Mouse (Mus musculus) adrenal gland, postnatal 36 days (tissue): ENCODE results near the gene Noxa1. TPM values are rescaled to one million over a fixed set of nuclear protein-coding genes. Genes with fewer than 3 reads are reported as not detected.

Experiments
- DNase-seq, 2 experiments: peaks; one replicate each; pipeline ENCODE4 v3.0.0; 2021; ENCODE audit warnings: mixed read lengths in 1 of 2
- long read RNA-seq, 2 experiments: library from polyadenylated mRNA; stranded (forward); transcript quantifications; one replicate each; pipeline ENCODE4 v2.0.0; 2021; ENCODE audit warnings: borderline sequencing depth in 2 of 2
- total RNA-seq, 2 experiments: library from RNA; stranded (reverse); gene quantifications; 2 replicates each; pipeline ENCODE4 v1.2.3; 2021

Noxa1 gene
- total RNA-seq, result not detected
- long read RNA-seq, experiment 1, result 0 reads
- long read RNA-seq, experiment 2, result 0 reads

DNA sequence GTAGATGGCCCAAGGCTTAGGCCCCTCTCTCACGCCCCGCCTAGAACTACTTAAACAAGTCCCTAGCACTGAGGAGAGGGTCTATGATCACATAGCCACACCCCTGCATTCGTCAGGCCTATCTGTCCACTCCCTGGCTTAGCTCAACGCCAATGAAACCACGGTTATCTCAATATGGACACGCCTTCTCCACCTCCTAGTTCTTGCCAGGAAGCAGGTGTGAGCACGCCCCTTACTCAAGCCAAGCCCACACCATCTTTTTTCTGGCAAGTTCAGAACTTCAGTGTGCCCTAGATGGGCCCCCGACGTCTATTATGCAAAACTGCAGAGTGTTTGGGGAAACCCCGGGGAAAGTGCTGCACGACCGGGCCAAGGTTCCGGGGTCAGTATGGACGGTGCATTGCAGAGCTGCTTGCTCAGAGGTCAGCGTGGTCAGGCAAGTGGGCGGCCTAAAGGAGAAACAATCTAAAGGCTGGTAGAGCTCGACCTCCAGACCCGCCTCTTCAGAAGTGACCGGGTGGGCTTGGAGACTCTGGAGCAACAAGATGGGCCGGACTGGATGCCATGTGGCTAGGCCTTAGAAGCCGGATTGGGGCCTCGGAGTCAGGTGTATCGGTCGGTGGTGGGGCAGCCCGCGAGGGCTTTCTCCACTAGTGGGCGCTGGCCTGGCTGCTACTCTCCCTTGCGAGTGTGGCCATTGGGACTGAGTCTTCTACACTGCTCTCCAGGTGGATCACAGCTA is at the start of gene Noxa1:
Gene Noxa1 (minus strand): TSS at position 41 of the 742 bp plus-strand sequence.
- DNase-seq, result no peak

DNA sequence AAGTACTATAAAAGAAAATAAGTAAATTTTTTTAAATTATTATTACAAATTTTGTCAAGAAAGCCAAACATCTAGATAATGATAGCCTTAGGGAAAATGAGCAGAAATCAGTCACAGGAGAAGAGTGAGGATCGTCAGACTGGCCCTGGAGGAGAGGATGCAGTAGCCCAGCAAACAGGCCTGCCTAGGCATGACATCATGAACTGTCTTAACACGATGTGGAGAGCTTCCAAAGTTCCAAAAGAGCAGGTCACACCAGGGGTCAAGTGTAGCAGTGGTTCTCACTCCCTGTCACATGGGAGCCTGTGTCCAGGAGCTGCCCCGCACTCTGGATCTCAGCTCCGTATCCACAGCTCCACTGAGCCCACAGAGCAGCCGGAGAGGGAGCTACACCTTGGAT is 47.0 kb upstream of the Noxa1 start:
- no peak for DNase-seq

DNA sequence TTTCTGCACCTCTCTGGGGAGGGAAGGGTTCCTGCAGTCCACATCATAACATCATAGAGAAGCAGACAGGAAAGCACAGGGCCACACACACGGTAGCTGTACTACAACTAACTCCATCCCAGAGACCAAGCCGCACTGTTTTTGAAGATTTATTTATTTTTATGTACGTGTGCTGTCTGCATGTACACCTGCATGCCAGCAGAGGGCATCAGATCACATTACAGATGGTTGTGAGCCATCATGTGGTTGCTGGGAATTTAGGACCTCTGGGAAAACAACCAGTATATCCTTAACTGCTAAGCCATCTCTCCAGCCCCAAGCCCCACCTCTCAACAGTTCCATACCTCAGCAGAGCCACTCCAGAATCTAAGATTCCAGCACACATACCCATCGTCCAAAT is 46.2 kb upstream of the Noxa1 start:
- DNase-seq, result no peak

DNA sequence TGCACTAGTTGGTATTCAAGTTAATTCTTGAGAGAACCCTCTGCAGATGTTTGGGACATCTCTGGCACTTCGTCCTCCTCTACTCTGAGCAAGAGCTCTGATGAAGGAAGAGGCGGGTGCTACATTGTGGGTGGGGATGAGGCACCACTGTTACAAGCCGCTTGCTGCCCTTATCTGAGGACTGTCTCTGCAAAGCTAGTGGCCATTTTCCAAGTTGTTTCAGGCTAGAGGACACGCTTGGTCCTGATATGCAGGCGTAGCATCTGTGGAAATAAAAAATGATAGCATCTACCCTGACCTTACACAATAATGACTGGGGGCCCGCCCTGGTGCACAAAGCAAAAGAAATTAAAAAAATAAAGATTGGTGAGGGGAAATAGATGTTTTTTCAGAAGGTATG is 42.9 kb upstream of the Noxa1 start:
- no peak for DNase-seq

DNA sequence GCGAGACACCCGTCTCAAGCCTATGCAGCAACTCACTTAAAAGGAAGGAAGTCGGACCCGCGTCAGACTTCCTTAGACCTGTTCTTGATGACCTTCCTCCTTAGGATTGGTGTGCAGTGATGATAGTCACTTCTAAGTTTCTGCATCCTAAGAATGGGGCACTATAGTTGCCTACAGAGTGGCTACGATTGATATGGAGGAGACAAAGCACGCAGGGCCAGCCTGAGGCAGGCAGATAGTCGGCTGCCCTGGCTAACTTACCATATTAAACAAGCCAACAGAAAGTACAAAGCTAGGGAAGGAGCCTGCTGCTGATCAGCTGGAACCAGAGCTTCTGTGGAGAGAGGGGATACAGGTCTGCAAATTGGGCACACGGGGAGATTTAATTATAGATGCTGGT is 36.7 kb upstream of the Noxa1 start:
- no peak for DNase-seq

DNA sequence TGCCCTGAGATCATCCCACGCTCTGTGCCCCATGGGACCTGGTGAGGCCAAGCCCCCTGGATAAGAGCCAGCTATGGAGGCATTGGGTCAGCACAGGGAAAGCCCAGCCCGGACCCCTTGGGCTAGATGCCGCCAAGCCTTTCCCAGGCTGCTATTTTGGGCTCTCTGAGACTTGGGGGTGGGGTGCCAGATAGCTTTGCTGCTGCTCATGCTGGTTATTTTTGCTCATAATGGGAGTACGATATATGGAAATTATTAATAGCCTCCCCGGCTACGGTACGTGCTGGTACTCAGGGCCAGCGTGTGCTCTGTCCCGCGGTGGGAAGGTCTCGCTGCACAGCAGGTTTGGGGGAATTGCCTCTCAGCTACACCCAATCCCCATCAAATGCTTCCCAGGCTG is 33.1 kb upstream of the Noxa1 start:
- no peak for DNase-seq

DNA sequence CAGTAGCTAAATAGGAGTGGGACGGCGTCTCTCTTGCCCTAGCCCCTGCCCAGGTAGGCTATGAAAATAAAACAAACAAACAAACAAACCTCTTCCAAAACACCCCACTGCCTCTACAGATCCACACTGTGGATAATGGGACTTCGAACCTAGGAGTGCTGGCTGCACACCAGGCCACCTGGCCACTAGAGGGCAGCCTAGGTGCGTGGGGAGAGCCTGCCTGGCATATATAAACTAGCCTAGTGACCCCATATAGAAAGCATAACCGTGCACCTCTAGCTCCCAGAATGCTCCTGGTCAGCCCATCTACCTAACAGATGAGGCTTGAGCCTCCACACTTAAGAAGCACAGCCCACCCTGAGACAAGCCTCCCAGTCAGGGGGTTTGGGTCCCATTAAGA is 32.3 kb upstream of the Noxa1 start:
- peak; percentile 77 to 86 for DNase-seq

DNA sequence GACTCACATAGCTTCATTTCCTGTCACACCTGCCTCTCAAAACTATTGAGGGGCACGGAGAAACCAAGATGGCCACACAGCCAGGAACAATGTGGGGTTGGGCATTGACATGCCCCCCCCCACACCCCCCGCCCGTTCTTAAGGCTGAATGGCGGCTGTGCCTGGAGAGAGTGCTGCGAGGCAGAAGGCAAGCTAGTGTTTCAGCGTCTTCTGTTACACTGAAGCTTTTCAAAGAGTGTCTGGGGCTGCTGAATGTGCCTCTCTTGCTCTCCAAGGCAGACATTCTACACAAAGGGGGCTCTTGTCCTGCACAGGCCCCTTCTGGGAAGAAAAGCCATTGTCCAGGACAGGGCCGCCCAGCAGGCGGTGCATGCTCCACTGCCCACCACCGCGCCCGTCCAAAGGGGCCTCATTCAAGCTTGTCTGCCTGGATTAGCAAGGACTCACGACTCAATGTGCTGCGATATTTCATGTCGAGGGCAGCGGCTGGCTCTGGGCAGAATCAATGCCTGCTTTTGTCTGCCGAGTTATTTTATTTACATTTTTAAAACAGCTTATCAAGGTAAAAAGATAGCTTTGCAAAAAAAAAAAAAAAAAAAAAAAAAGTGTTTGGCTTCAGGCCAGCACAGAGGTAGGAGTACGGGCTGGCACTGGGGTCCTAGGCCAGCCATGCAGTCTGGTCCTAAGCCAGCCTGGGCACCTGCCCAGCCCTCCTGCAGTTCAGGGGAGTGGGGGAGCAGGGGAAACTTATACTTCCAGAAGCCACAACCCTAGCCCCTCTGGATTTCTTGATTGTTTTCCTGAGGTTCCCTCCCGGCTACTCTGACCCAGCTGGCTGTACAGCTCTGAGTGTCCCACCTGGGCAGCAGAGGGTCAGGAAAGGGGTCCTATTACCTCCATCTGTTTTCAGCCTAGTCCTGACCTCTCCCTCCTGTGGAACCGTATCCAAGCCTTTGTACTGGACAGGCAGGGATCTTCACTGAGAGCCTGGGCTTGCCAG is 31.4 kb upstream of the Noxa1 start:
- no peak for DNase-seq

DNA sequence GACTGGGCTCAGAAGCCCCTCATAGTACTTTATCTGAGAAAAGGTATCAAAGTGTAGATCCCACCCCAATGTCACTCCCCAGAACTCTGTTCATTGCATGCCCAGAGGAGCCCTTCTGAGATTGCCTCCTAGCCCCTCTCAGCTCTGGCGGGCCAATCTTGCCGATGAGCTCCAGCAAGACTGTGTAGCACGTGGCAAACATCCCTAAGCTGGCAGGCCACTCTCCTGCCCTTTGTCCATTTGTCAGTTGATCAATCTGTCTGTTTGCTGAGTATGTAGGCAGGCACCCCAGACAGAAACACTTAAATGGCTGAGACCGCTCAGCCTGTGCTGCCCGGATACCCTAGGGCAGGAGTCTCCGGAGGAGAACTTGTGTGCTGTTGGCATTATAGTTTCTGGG is 30.2 kb upstream of the Noxa1 start:
- DNase-seq, result no peak

DNA sequence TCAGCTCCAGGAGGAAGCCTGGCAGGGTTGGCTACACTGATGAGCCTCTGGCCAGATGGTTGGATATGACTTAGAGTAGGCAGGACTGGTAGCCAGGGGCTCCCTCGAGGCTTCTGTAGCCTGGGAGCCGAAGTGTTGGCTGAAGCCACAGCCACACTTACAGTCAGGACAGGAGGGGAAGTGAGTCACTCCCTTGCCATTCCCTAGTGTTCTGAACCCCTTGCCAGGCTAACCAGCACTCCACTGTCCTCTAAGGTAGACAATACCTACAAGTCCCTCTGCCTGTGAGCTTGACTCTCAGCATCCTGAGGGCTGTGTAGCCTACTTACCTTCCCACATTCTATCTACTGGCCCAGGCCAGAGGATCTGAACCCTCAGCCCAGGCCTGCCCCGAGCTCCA is 29.5 kb upstream of the Noxa1 start:
- no peak for DNase-seq

DNA sequence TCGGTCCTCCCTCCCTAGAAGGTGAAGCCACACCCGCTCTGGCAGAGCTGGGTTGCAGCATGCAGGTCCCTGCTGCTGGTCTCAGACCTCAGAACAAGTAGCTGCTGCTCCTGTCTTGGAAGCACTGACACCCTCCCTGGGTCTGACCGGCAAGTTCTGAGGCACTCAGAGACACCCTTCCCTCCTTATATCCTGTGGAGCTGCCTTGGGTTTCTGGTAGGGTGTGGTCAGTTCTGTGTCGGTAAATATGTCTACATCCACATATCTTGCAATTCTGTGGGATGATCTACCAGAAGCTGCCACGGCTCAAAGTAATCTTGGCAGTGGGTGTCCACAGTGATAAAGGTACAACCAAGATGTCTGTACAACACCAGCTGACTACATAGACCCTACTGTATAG is 28.6 kb upstream of the Noxa1 start:
- DNase-seq, result no peak

DNA sequence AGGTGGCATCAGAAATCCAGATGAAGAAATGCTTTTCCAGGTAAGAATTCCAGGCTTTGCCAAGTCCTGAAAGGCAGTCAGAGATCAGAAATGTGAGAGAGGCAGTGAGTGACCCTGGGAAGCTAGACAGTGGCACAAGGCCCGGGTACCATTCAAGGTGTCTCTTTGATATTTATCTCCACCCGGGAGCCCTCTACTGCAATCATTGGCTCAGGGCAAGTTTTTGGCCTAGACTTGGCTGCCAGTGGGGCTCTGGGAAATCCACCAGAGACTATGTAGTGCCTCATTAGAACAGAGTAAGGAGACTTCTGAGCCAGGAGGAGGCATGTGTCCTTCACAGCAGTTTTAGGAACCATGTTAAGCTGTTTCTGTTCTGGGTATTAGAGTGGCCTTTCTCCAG is 27.7 kb upstream of the Noxa1 start:
- DNase-seq, result peak; percentile 29 to 31

DNA sequence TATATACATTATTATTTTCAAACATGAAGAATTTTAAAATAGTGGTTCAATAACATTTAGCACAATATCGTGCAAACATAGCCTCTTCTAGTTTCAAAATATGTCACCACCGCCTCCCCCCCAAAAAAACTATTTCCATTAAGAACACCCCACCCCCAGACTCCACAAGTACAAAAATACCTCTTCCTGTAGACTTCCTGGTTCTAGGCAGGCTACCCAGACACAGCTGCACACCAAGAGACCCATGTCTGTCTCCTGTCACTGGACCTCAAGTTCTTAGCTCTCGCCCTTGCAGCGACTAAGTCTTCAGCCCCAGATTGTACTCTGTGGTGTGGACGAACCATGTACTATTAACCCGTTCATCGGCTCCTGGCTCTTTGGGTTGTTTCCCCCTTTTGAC is 26.0 kb upstream of the Noxa1 start:
- DNase-seq, result no peak

DNA sequence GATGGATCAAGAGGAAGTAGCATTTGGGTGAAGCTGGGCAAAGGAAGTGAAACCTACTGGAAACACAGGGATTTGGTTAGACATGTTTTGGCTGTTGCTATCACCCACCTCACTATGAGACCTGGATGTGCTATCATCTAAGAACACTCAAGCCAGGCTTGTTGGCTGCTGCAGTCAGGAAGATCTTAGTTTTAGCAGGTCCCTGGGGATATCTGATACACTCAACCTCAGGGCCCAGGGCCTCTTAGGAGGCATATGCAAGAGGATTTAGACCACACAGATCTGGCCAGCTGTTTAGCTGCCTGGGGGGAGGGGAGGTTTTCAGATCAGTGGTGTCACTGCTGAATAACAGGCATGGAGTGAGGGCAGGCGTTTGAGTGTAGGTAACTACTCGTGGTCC is 20.5 kb upstream of the Noxa1 start:
- DNase-seq, result no peak

DNA sequence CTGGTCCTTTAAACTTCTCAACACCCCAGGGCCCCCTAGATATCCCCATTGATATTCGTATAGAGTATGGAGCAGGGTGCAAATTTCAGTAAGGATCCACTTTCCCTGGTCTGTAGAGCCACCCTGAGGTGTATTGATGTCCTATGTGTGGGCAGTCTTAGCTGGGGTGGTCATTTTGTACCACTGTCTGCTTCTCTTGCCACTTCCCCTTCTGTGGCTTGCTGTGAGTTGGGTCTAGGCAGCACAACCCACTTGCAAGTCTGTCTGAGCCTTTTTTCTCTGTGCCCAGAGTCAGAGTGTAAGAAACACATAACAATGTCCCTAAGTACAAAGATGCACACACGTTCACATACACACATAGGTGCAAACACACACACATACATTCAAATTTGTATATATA is 19.4 kb upstream of the Noxa1 start:
- DNase-seq, result no peak

DNA sequence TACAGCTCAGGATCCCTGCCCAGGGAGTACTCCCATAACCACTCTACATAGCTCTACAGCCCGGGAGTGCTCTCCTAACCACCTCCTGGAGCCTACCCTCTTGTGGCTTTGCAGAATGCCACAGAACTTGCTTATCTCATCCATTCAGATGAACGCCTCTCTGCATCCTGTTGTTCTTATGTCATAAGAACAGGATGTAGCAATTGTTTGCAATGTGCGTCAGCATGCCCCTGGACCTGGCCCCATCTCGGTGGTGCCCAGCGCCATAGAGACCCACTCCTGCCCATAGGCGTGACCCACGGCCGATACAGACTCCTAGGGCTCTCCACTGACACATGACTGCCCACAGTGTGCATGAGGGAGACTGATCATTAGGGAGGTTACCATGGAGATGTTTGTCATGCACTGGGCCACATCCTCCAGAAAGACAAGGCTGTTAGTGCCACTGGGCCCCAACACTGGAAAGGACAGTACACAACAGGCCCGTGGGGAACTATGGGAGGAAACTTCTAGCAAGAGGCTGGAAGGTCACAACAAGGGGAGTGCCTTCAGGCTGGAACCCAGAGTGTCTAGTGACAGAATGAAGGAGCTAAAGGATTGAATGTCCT is 16.3 kb upstream of the Noxa1 start:
- peak in 1 of 2 experiments; percentile 31 for DNase-seq

DNA sequence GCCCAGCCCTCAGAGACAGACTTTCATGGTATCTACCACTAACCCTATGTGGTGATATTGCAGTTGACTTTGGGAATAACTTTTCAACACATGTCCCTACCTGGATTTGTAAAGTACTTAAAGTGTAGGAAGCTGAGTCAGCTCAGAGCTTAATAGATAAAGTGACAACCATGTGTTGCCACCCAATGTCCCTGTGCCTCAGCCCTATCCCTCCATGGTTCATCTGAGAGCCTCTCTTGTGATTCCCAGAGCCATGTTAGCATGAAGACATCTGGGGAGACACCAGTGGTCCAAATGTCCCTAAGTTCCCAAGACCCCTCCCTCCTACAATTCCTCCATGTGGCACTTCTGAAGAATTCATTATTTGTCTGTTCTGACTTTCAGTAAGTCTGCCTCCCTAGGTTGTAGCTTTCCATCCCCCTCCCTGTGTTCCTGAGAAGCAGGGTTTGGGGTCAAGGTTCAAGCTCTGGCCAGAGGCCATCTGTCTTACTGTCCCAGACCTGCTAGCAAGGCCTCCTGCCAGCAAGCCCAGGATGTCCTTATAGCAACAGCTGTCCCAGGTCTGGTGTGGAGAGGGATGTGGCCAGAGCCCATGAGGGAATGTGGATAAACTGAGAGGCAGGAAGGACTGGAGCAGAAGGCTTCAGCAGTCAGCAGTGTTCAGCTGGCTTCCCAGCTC is 15.7 kb upstream of the Noxa1 start:
- DNase-seq, result peak; percentile 53 to 66

DNA sequence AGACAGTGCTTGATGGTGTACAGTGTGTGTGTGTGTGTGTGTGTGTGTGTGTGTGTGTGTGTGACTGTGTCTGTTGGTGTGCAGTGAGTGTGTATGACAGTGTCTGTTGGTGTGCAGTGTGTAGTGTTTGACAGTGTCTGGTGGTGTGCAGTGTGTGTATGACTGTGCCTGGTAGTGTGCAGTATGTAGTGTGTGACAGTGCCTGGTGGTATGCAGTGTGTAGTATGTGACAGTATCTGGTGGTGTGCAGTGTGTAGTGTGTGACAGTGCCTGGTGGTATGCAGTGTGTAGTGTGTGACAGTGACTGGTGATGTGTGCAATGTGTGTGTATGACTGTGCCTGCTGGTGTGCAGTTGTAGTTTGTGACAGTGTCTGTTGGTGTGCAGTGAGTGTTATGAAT is 14.5 kb upstream of the Noxa1 start:
- no peak for DNase-seq

DNA sequence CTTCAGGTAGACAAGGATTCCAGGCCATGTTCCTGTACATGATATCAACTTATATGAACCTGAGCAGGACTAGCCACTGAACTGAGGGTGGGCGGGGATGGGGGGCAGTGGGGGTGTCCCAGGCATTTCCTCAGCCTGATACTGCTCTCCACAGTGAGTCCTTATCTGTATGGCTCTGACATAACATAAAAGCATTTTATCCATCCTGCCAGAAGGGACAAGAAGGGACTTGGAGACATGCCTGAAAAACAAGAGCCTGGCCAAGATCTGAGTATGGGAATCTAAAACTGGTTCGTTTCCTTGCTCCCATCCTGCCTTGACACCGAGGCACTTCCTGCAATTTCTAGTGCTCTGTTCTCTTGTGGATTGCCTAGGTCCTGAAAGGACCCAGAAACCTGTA is 11.1 kb upstream of the Noxa1 start:
- DNase-seq, result no peak

DNA sequence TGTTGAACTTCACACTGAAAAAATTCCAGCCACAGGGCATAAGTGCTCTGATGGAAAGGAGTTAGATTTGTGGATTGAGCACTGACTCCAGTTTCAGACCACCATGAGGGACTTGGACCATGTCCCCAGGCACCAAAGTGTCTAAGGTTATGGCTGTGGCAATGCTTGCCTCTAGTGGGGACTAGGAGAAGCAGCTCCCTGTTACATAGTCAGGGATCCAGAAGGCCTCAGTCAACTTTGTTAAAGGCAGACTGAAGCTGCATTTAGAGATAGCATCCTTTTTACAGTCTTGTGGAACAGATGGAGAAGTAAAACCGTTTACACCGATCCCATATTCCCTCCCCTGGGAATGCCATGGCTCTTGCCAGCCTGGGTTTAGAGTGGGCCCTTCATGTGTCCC is 9.2 kb upstream of the Noxa1 start:
- no peak for DNase-seq

DNA sequence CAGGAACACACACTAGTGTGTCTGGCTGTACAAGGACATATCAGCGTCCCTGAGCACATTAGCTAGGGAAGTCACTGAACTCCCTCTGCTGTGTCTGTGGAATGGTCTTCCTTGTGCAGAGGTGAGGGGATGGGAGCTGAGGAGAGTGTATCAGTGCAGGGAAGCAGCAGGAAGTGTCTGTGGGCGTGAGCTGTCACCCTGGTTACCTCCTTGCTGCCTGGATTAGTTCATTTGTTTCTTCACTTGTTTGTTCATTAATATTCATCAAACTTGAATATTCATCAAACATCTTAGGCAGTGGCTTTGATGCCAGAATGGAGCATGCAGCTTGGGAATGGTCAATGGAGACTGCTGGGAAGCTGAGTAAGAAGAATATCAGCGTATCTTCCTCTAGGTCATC is 4.8 kb upstream of the Noxa1 start:
- no peak for DNase-seq

DNA sequence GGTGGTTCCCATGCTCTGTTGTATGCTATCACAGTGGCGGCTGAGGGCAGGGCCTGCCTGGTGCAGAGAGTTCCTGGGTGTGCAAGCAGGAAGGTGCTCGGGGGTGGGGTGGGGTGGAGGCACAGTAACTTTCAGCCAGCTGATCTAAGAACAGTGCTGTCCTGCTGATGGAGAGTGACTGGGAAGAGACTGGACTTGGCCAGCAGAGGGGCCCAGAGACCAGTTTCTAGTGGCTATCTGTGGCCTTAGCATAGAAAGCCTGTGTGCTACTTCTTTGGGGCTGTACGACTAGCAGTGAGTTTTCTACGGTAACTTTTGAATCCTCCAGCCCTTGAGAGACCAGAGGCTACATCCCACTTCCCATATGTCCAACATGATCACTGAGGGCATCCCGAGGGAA is 4.0 kb upstream of the Noxa1 start:
- peak; percentile 31 to 41 for DNase-seq
